13 mouse cellular contexts compared by ENCODE assay signal in genomic region chr6:40006006-40006765, GRCm38 (mm10).
DNase-seq lines count a peak whose midpoint lies in the region; ATAC-seq and TF ChIP-seq lines count a peak whose summit lies in the region.
"Had no signal": no experiment of that assay in that cellular context is flagged by ENCODE, and none has a peak within 500 bp of the region (broad histone marks: within the 10 kb centered on the region; RNA-seq: fewer than 3 reads in every experiment).

No protein-coding gene starts in this region.

- no peak overlapping the region for H3K27ac ChIP-seq in gastrocnemius, adult 2 months
- H3K27ac ChIP-seq: embryonic facial prominence, embryonic 10.5 days had no signal

- intact Hi-C loops in gastrocnemius, adult 2 months (cut with DNase I): no loop called here

- no peak overlapping the region for H3K4me3 ChIP-seq in gastrocnemius, adult 2 months
- H3K4me3 ChIP-seq: embryonic facial prominence, embryonic 10.5 days; erythroblast, embryonic 14.5 days had no signal

- ATAC-seq in frontal cortex, adult (ENCODE audit: low TSS enrichment): peak; percentile 36; the same call in 1 of the 2 replicates
- ATAC-seq: intestine, postnatal 0 days had no signal

- no peak for TF ChIP-seq CTCF in gastrocnemius, adult 2 months (IDR thresholded peaks at IDR 0.05)

- DNase-seq in frontal cortex, adult 2 months (ENCODE audit: extremely low spot score in 1 of 2, low spot score in 1 of 2): no peak
- DNase-seq in layer of hippocampus, postnatal 10 days (ENCODE audit: low spot score in 2 of 2): peak; percentile 44 to 50
- DNase-seq in layer of hippocampus, adult 11-12 months (ENCODE audit: low spot score): no peak
- peak; percentile 28 for DNase-seq in right cerebral cortex, postnatal 4 days
- no peak for DNase-seq in right cerebral cortex, postnatal 36 days (ENCODE audit: low spot score in 2 of 2)
- no peak for DNase-seq in gastrocnemius, adult 2 months
- DNase-seq: lung, adult 18-20 months; right cerebral cortex, postnatal 25 days; thymus, postnatal 25 days had no signal

Comparison
In these comparisons a context has a peak if more than half of its experiments do, and no peak if none do; other contexts are left out.
1. DNase-seq: peak in layer of hippocampus, postnatal 10 days (2 of 2) and right cerebral cortex, postnatal 4 days (single experiment); none in frontal cortex, adult 2 months (0 of 2), layer of hippocampus, adult 11-12 months (single experiment), right cerebral cortex, postnatal 36 days (0 of 2) and gastrocnemius, adult 2 months (single experiment).